Mouse (Mus musculus) heart, embryonic 10.5 days (tissue): ENCODE results near the gene Gm2381. TPM values are rescaled to one million over a fixed set of nuclear protein-coding genes. Genes with fewer than 3 reads are reported as not detected.
"Not testable (repeated sequence)": the region's sequence is repeated elsewhere in the genome, so short reads cannot be mapped to it uniquely, and the experiment has no call there.

Experiments
- DNase-seq: peaks from one replicate; pipeline ENCODE4 v3.0.0-alpha.2; 2017; ENCODE audit warnings: low spot score
- H3K27ac ChIP-seq: fragments of 300-500 bp; sonication (generic); 2 replicates; pipeline ENCODE4 v1.5.1; 2016; ENCODE audit warnings: mild to moderate bottlenecking
- H3K27me3 ChIP-seq: fragments of 300-500 bp; sonication (generic); 2 replicates; pipeline ENCODE4 v1.6.1; 2016; ENCODE audit warnings: mild to moderate bottlenecking; ENCODE audit not compliant: poor library complexity, insufficient read depth, severe bottlenecking
- H3K36me3 ChIP-seq: fragments of 300-500 bp; sonication (generic); 2 replicates; pipeline ENCODE4 v1.6.1; 2016; ENCODE audit warnings: mild to moderate bottlenecking, moderate library complexity
- H3K4me1 ChIP-seq: fragments of 300-500 bp; sonication (generic); 2 replicates; pipeline ENCODE4 v1.6.1; 2016; ENCODE audit warnings: mild to moderate bottlenecking
- H3K4me3 ChIP-seq: fragments of 300-500 bp; sonication (generic); 2 replicates; pipeline ENCODE4 v1.5.1; 2016; ENCODE audit warnings: mild to moderate bottlenecking, moderate library complexity
- H3K9me3 ChIP-seq: fragments of 300-500 bp; sonication (generic); 2 replicates; pipeline ENCODE4 v1.6.1; 2016; ENCODE audit warnings: mild to moderate bottlenecking, moderate library complexity
- WGBS: fragments of 180-500 bp; shearing (Covaris S2); methylation state at CpG from one replicate; pipeline ENCODE4 v1.1.7; 2016; 5-methylcytosine and 5-hydroxymethylcytosine counted together
- polyA plus RNA-seq: library from polyadenylated mRNA; unstranded; fragments of >200 nt; fragmentation: Nextera tagmentation; extraction: Ambion mirVana; gene quantifications from 2 replicates; pipeline ENCODE4 v1.2.1, GENCODE M21; 2016

Gm2381 gene
- not detected in 2 replicates for polyA plus RNA-seq

- not testable (repeated sequence) for H3K27ac ChIP-seq, H3K4me1 ChIP-seq, H3K9me3 ChIP-seq, H3K36me3 ChIP-seq, DNase-seq, H3K4me3 ChIP-seq, H3K27me3 ChIP-seq
- WGBS: 84% methylated on average over 8 of the region's 8 CpGs
Observed at GRCm38 (mm10) chr7:42866801-42867458, at the start of gene Gm2381. Gene Gm2381 (minus strand): TSS chr7:42867234.

- H3K27me3 ChIP-seq, H3K4me1 ChIP-seq, H3K9me3 ChIP-seq, DNase-seq, H3K36me3 ChIP-seq, H3K4me3 ChIP-seq, H3K27ac ChIP-seq: not testable (repeated sequence)
- 82% methylated on average over 2 of the region's 2 CpGs for WGBS
Observed at GRCm38 (mm10) chr7:42898067-42898466, 31.0 kb upstream of the Gm2381 start.

- H3K4me3 ChIP-seq: no peak overlapping the region
- no peaks in the 10 kb centered on the region for H3K27me3 ChIP-seq
- no peak overlapping the region for H3K27ac ChIP-seq
- no peaks in the 10 kb centered on the region for H3K36me3 ChIP-seq
- WGBS: 41% methylated on average over 23 of the region's 23 CpGs
- peaks cover 6% of the 10 kb centered on the region; the same call in 1 of the 2 replicates for H3K9me3 ChIP-seq
- H3K4me1 ChIP-seq: no peaks in the 10 kb centered on the region
- DNase-seq: no peak
Observed at GRCm38 (mm10) chr7:42878090-42878489, 11.1 kb upstream of the Gm2381 start.

- not testable (repeated sequence) for H3K4me3 ChIP-seq
Observed at GRCm38 (mm10) chr7:42838366-42838765, 28.7 kb downstream of the Gm2381 start.

GRCm38 (mm10) chr7:42832221-42832620 lies 34.8 kb downstream of the Gm2381 start:
- no peaks in the 10 kb centered on the region for H3K27me3 ChIP-seq
- peaks cover 4% of the 10 kb centered on the region; the same call in 1 of the 2 replicates for H3K9me3 ChIP-seq
- no peak overlapping the region for H3K4me3 ChIP-seq
- 64% methylated on average over 3 of the region's 3 CpGs for WGBS
- no peaks in the 10 kb centered on the region for H3K36me3 ChIP-seq
- no peak for DNase-seq
- H3K27ac ChIP-seq: no peak overlapping the region
- no peaks in the 10 kb centered on the region for H3K4me1 ChIP-seq

More at GRCm38 (mm10) chr7:42838366-42838765, 28.7 kb downstream of the Gm2381 start:
- not testable (repeated sequence) for H3K4me1 ChIP-seq, H3K27me3 ChIP-seq, H3K27ac ChIP-seq, H3K36me3 ChIP-seq, DNase-seq, H3K9me3 ChIP-seq

- not testable (repeated sequence) for H3K27ac ChIP-seq, H3K9me3 ChIP-seq, H3K27me3 ChIP-seq, H3K4me3 ChIP-seq, H3K36me3 ChIP-seq, H3K4me1 ChIP-seq, DNase-seq
- WGBS: no CpG with 5 or more reads among the region's 1 CpGs
Observed at GRCm38 (mm10) chr7:42793425-42793824, 73.6 kb downstream of the Gm2381 start, which contains the start of gene Vmn2r62. Gene Vmn2r62 (minus strand): TSS chr7:42793525.

Other genes starting within 250 kb of the Gm2381 start
- 3.0 and 3.4 TPM in 2 replicates for gene Zfp976, start 224.6 kb downstream of the Gm2381 start, polyA plus RNA-seq
- 9.0 and 9.9 TPM in 2 replicates for gene Zfp975, start 174.5 kb downstream of the Gm2381 start, polyA plus RNA-seq
- gene Gm17067, start 140.2 kb downstream of the Gm2381 start, polyA plus RNA-seq: not detected in 2 replicates
- not detected in 2 replicates for gene Vmn2r62, start 73.7 kb downstream of the Gm2381 start, polyA plus RNA-seq
- not detected in 2 replicates for gene Vmn2r63, start 66.6 kb upstream of the Gm2381 start, polyA plus RNA-seq
- gene Gm9268, start 151.5 kb upstream of the Gm2381 start, polyA plus RNA-seq: not detected in 2 replicates
- gene Zfp936, start 247.0 kb upstream of the Gm2381 start, polyA plus RNA-seq: not detected in 2 replicates